Mouse (Mus musculus) right cerebral cortex, adult 2 months (tissue): ENCODE data around the gene Ptch2.

ENCODE experiments used
- DNase-seq, 2 experiments: peaks; one replicate each; pipeline ENCODE4 v3.0.0; 2021 to 2022; ENCODE audit warnings: low spot score in 2 of 2

The Ptch2 gene

DNA sequence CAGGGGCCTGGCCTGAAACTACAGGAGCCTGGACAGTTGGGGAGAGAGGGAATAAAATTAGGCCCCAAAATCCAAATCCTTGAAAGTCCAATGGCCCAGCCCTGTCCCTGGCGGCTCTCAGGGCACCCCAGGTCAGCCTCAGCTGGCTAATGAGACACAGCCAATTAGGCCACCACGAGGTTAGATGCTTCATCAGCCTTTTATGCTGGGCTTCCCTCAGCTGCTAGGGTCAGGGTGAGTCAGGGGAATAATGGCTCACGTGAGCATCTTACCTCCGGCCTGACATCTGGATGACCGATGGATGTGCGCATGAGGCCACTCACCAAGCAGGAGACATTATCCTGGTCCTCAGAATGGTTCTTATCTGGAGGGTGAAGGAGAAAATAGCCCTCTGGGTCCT lies 34.9 kb downstream of the Ptch2 start:
- DNase-seq = no peak

DNA sequence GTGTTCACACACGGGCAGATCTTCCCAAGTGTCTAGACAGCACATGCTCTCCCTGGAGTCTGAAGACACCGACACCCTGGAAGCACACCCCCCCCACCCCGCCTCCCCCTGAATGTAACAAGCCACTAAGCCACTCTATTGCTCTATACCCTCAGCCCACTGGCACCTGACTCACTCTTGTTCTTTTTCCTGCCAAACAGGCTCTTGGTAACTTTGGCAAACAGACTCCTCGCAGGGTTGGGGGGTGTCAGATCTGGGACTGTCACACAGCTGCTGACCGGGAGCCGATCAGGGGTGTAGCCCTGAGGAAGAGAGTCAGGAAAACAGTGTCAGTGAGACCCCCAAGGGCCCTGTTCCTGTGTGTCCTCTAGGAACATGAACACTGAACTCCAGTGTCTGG lies 35.3 kb downstream of the Ptch2 start:
- no peak for DNase-seq

- DNase-seq = no peak
Observed at GRCm38 (mm10) chr4:117131890-117132793, 36.3 kb downstream of the Ptch2 start.

GRCm38 (mm10) chr4:117132794-117133143 lies 36.9 kb downstream of the Ptch2 start:
- no peak for DNase-seq

DNA sequence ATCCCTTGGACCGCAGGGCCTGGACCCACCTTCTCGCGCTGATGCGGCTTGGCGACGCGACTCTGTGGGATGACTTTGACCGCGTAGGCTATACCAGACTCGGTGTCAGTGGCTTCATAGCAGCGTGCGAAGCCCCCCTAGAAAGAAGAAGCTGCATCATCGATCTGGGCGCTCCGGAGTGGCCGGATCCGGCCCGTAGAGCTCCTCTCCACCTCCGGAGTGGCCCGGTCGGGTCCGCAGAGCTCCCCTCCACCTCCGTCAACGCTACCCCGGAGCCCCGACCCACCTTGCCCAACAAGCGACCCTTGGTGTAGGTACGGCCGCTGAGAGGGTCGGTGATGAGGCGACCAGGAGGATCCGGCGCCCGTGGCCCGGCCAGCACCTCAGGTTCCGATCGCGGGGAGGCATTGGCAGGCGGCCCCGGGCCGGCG lies 37.5 kb downstream of the Ptch2 start:
- no peak for DNase-seq

- DNase-seq = peak; percentile 98 to 99
Observed at GRCm38 (mm10) chr4:117133817-117134600, 38.1 kb downstream of the Ptch2 start, which contains the start of gene Plk3. Gene Plk3, minus strand, starts transcription at chr4:117133963.

GRCm38 (mm10) chr4:117134601-117134995 lies 38.7 kb downstream of the Ptch2 start:
- no peak for DNase-seq

GRCm38 (mm10) chr4:117136034-117136433 lies 40.2 kb downstream of the Ptch2 start:
- DNase-seq = no peak

DNA sequence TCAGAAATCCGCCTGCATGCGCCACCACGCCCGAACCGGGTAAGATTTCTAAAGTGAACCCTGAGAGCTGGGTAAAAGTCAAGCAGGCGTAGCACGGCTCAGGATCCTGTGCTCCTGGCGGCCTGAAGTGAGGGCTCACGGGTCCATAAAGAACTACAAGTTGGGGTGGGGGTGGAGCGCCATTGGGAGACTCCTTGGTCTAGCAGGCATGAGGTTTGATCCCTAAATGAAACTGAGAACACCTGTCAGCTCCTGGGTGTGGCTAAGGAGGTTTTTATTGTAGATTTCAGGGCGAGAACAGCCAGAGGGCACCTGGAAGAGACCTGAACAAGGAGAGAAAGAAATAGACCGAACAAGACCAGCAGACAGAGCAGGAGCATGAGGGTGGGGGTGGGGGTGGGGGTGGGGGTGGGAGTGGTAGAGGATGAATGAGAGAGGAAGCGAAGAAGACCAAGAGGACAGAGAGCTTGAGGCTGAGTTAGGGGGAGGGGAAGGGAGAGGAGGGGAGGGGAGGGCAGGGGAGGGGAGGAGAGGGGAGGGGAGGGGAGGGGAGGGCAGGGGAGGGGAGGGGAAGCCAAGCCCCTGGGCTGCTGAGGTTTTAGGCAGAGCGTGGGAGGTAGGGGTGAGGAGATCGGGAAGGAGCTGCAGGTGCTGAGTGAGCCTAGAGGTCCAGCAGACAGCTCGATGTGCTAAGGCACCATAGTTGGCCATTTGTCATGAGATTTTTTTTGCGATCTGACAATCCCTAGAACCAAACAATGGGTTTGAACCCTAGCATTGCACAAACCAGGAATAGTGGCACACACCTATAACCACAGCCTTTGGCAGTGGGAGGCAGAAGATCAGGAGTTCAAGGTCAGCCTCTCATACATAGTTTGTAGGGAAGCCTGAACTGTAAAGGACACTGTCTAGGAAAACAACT lies 42.7 kb downstream of the Ptch2 start:
- DNase-seq = no peak

GRCm38 (mm10) chr4:117139217-117139612 lies 43.3 kb downstream of the Ptch2 start:
- DNase-seq = no peak

GRCm38 (mm10) chr4:117140613-117141012 lies 44.7 kb downstream of the Ptch2 start:
- DNase-seq = no peak

- no peak for DNase-seq
Observed at GRCm38 (mm10) chr4:117143023-117143422, 47.1 kb downstream of the Ptch2 start.

GRCm38 (mm10) chr4:117145248-117145647 lies 49.4 kb downstream of the Ptch2 start:
- no peak for DNase-seq

GRCm38 (mm10) chr4:117146176-117146575 lies 50.3 kb downstream of the Ptch2 start:
- peak; percentile 72 to 75 for DNase-seq

GRCm38 (mm10) chr4:117148047-117148713 lies 52.3 kb downstream of the Ptch2 start:
- DNase-seq = no peak

GRCm38 (mm10) chr4:117148815-117149214 lies 52.9 kb downstream of the Ptch2 start:
- DNase-seq = no peak

- DNase-seq = no peak
Observed at GRCm38 (mm10) chr4:117149291-117150211, 53.7 kb downstream of the Ptch2 start.

DNA sequence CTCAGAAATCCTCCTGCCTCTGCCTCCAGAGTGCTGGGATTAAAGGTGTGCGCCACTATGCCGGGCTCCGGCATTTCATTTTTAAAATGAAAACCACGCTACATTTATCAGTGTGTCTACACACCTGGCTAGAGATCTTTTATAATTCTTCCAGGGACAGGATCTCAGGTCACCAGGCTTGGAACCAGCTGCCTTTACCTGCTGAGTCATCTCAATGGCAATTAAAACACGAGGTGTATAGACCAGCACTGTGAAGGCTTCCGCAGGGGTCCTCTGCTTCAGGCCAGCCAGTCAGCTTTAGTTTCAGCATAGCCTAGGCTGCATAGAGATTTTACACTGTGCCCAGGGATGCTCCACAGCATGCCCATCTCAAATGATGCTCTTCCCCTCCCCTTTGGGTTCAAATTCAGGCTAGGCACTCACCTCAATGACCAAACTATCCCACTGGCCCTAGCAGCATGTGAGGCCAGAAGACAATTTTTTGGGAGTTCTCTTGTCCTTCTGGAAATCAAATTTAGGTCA lies 54.4 kb downstream of the Ptch2 start:
- DNase-seq = no peak

DNA sequence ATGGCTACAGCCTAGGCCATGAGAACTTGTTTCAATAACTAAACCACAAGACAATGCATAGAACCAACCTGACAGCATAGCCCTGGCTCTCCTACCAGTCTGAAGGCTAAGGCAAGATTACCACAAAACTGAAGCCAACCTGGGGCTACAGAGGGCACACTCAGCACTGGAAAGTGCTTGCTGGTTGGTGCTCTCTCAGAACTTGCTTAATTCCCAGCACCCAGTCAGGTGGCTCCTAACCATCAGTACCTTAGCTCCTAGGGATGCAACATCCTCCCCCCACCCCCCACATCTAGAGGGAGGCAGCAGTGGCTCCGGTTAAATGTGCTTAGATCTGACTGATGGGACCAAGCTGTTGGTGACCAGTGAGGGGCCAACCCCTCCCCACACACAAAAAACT lies 55.5 kb downstream of the Ptch2 start:
- no peak for DNase-seq

GRCm38 (mm10) chr4:117152714-117153113 lies 56.8 kb downstream of the Ptch2 start:
- no peak for DNase-seq
